Mouse (Mus musculus): ENCODE results near the gene Vamp2.

Gene Vamp2

GRCm38 (mm10) chr11:69064259-69065133 lies 23.8 kb upstream of the Vamp2 start:
- DNase-seq (ENCODE audit: low spot score): no peak

GRCm38 (mm10) chr11:69065394-69065925 lies 22.8 kb upstream of the Vamp2 start:
- DNase-seq (ENCODE audit: low spot score): no peak

DNA sequence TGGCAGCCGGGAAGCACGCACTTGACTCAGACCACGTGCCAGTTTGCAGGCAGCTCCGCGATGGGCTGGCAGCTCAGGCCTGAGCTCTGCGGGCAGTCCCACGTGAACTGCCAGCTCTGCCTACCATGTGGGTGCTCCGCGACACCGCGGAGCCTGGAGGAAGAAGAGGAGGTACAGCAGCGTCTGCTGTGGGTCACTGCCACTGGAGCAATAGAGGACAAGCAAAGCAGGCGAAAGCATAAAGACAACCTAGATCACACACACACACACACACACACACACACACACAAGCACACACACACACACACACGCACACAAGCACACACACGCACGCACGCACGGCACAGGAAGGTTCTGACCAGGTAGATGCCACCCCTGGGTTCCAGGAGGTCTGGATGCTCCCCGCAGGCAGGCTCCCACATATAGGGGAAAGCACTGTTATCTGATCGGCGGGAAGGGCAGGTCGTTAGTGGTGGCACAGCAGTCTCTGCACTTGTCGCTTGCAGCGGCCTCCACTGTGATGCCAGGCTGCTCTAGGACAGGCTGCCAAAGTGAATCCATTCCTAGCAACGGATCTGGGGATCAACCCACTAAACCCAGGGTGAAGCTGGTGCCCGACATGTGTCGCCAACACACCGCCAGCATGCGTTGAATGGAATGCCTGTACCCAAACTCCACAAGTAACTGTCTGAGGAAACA lies 22.0 kb upstream of the Vamp2 start:
- no peak for DNase-seq (ENCODE audit: low spot score)

DNA sequence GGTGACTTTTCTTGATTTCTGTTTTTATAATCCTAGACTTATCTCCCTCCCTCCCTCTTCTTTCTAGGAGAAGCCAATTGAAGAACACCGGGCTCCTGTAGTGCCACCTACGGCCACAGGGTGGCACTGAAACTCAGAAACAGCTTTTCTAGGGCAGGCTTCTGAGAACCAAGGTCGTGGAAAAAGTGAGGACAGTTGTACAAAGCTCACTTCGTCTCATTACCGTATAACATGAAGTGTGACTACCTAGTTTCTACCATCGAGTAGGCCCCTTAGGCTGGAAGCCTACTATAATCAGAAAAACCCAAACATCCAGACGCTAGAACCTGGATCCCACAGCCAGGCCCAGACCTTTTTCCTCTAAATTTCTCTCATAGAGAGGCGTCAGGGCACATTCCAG lies 21.3 kb upstream of the Vamp2 start:
- peak; percentile 80 for DNase-seq (ENCODE audit: low spot score)

GRCm38 (mm10) chr11:69067601-69068000 lies 20.7 kb upstream of the Vamp2 start:
- no peak for DNase-seq (ENCODE audit: low spot score)

- DNase-seq (ENCODE audit: low spot score): no peak
These were observed 18.2 kb upstream of the Vamp2 start for GRCm38 (mm10) chr11:69070093-69070492.

GRCm38 (mm10) chr11:69070590-69071222 lies 17.6 kb upstream of the Vamp2 start, which contains the start of gene Tmem107:
TSS of gene Tmem107 (plus strand) at chr11:69070806.
- peak; percentile 91 for DNase-seq (ENCODE audit: low spot score)

DNA sequence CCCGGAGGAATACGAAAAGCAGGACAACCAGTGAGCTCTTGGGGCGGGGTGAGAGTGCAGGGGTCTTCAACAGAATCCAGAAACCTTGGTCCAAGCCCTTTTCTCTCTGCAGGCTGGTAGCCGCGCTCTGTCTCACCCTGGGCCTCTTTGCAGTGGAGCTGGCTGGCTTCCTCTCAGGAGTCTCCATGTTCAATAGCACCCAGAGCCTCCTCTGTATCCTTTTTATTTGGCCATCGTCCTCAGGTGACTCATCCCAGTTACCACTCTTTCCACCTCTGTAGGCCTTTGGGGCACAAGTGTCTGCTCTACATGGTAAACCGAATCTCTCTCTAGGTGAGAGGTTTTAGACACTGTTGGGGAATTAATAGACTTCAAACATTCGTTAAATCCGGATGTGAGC lies 17.0 kb upstream of the Vamp2 start:
- no peak for DNase-seq (ENCODE audit: low spot score)

DNA sequence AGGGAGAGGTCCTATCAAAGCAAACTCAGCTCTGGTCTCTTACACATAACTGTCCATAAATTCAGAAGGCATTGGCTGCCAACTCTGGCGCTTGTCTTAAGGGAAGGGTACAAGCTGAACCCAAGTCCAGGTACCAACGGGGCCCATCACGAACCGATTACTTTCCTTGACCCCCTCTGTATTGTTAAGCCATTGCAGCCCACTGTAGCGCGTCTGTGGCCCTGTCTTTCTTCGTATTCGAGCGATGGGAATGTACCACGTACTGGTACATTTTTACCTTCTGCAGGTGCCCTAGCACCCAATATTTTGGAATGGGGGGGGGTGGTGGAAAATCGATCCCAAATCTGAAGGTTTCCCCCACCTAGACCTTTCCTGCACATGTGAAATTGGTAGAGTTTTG lies 16.1 kb upstream of the Vamp2 start:
- DNase-seq (ENCODE audit: low spot score): no peak

DNA sequence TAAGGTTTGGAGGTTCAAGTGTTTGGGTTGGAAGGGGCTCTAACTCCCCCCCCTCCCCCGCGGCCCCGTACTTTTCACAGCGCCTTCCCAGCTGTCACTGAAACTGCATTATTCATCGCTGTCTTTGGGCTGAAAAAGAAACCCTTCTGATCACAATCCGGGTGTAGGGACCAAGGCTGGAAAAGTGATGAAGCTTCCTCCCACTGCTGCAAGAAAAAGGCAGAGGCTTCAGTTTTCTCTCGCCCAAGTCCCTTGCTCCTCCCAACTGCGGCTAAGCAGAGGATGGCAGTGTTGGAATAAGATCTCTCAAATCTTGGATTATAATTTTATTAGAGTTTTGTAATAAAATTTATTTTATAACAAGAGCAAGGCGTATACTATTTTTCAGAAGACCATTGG lies 15.6 kb upstream of the Vamp2 start:
- DNase-seq (ENCODE audit: low spot score): no peak

DNA sequence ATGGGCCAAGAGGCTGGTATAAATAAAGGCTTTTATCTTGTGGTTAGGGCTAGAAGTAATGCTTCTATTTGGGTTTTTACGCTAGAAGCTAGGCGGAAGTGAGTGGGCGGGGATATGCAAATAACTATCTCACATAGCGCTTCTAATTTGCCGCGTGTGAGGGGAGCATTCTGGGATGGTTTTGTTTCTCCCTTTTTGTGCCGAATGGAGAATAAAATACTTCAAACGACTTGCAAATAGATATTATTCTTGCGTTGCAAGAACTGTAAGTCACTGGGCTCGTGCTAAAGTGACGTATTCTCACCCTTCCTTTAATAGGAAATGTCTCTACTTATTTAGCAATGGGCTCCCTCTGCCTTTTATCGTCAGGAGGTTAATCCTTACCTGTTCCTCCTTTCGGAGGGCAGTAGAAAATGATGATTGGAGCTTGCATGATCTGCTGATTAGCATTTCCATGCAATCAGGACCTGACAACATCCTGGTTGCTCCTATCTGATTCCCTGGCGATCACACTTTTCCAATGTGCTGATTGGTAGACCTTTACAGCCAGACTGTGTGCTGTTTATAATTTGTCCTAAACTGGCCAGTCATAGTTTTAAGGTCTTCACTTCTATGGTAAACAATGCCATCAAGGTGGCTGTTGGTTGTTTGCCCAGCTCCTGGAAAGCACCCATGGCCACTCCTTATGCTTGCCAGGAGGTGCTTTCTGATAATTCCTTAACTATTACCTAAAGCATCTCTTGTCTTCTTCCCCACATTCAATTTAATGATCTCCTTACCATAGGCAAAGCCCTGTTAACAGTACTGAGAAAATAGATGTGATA lies 15.0 kb upstream of the Vamp2 start:
- peak; percentile 88 for DNase-seq (ENCODE audit: low spot score)

- DNase-seq (ENCODE audit: low spot score): no peak
These were observed 14.1 kb upstream of the Vamp2 start for GRCm38 (mm10) chr11:69073951-69074775.

DNA sequence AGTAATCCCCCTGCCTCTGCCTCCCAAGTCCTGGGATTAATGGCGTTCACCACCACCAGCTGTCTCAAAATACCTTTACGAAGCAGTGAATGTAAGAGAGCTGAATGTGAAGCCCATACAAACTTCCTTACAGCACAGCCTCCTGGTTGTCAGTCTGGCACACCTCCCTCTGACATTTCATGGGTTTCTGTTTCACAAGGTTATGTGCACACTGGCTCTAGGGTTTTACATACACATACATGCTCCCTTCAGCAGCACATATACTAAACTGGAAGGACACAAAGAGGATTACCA lies 13.6 kb upstream of the Vamp2 start:
- no peak for DNase-seq (ENCODE audit: low spot score)

GRCm38 (mm10) chr11:69075764-69076479 lies 12.4 kb upstream of the Vamp2 start:
- no peak for DNase-seq (ENCODE audit: low spot score)

DNA sequence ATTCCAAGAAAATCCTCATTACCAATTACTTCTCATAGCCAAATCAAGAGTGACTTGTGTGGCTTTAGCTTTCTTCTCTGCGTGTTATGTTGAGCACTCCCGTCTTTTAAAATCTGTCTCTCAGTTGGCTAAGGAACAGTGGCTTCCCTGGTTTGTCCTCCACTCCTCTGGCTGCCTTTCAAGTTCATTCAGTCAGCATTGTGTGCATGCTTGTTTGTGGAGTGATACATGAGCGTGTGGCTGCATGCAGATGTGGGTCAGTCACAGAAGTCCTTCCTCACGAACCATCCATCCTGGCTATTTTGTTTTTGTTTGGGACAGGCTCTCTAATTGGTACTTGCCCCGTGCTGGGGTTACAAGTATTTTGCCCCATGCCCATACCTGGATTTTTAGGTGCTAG lies 11.7 kb upstream of the Vamp2 start:
- DNase-seq (ENCODE audit: low spot score): no peak

DNA sequence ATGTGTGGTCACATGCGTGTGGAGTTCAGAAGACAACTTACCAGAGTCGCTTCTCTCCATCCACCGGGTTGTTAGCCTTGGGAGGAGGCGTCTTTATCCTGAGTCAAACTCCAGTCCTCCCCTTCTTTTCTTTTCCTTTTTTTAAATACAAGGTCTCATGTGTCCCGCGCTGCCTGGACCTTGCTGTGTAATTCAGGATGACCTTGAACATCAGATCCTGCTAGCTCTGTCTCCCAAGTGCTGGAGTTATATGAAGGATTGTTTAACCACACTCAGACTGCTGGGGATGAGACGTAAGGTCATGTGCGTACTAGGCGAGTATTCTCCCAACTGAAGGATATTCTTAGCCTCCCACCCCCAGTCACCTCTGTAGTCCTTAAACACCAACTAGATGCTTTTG lies 11.0 kb upstream of the Vamp2 start:
- no peak for DNase-seq (ENCODE audit: low spot score)

DNA sequence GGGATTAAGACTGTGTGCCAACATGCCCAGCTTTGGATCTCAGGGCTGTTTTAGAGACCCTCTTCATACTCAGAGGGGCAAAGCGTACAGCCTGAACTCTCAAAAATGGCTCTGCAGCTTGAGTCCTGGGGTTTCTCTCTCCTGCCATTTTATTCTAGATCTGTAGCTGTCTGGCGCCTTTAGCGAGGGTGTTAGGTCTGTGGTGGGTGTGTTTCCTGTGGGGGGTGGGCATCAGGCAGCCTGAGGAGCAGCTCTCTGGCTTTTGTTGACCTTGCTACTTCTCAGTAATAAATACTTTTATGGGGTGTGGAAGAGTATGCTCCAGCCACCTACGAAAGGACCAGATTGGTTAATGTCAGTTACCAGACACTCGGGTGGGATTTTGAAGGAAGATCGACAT lies 10.2 kb upstream of the Vamp2 start:
- no peak for DNase-seq (ENCODE audit: low spot score)

- no peak for DNase-seq (ENCODE audit: low spot score)
These were observed 9.4 kb upstream of the Vamp2 start for GRCm38 (mm10) chr11:69078805-69079438.

GRCm38 (mm10) chr11:69080102-69080854 lies 8.0 kb upstream of the Vamp2 start:
- no peak for DNase-seq (ENCODE audit: low spot score)

Data from T-cell, adult 2 months (primary cell).